9 mouse cellular contexts compared by ENCODE assay signal in the genomic region with DNA sequence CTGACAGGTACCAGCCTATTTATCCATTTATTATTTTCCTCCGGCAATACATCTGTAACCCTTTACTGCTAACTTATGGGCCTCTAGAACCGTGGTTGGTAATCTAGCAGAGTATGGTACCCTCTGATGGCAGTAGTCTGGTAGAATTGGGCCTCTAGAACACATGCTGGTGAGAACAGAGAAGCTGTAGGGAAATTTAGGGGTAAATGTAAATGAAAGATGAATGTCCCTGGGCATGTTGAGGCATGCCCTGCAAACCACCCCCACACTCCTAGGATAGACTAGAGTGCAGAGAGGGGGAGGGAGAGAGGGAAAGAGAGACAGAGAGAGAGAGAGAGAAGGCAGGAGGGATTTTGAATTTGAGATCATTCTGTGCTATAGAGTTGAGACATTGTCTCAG. TPM values are rescaled to one million over a fixed set of nuclear protein-coding genes. Genes with fewer than 3 reads are reported as not detected.
DNase-seq lines count a peak whose midpoint lies in the region; ATAC-seq and TF ChIP-seq lines count a peak whose summit lies in the region.
"Had no signal": no experiment of that assay in that cellular context is flagged by ENCODE, and none has a peak within 500 bp of the region (broad histone marks: within the 10 kb centered on the region; RNA-seq: fewer than 3 reads in every experiment).

No protein-coding gene starts in this region.

- no peak for ATAC-seq in kidney, postnatal 0 days (replicated peaks; ENCODE audit: low FRiP score, low read depth)
- ATAC-seq in intestine, embryonic 15.5 days = no peak

- TF ChIP-seq CTCF in kidney, postnatal 0 days (IDR thresholded peaks at IDR 0.05; ENCODE audit: low read depth) = no peak

- peak overlapping the region; percentile 72 for H3K4me3 ChIP-seq in kidney, postnatal 0 days (replicated peaks; ENCODE audit: low read depth, low read length)
- peak overlapping the region; percentile 72 for H3K4me3 ChIP-seq in embryonic facial prominence, embryonic 10.5 days
- peak overlapping the region; percentile 73 for H3K4me3 ChIP-seq in intestine, embryonic 15.5 days (replicated peaks)
- peak overlapping the region; percentile 45 for H3K4me3 ChIP-seq in myocyte

- no peaks in the 10 kb centered on the region for H3K79me2 ChIP-seq in myocyte (ENCODE audit: control insufficient read depth, insufficient read depth)

- H3K36me3 ChIP-seq in kidney, postnatal 0 days (ENCODE audit: insufficient read depth, low read length) = no peaks in the 10 kb centered on the region
- H3K36me3 ChIP-seq in embryonic facial prominence, embryonic 10.5 days (replicated peaks) = peaks cover 31% of the 10 kb centered on the region
- H3K36me3 ChIP-seq in intestine, embryonic 15.5 days = peaks cover 4% of the 10 kb centered on the region; the same call in 1 of the 2 replicates
- no peaks in the 10 kb centered on the region for H3K36me3 ChIP-seq in myocyte (ENCODE audit: control insufficient read depth, insufficient read depth)

- no peak overlapping the region; the same call in 1 of the 2 replicates for H3K9ac ChIP-seq in kidney, postnatal 0 days (ENCODE audit: low read depth, low read length)
- peak overlapping the region; percentile 58 for H3K9ac ChIP-seq in intestine, embryonic 15.5 days

- peaks cover 7% of the 10 kb centered on the region; the same call in 1 of the 2 replicates for H3K4me1 ChIP-seq in kidney, postnatal 0 days (replicated peaks; ENCODE audit: insufficient read depth, low read length)
- peaks cover 51% of the 10 kb centered on the region for H3K4me1 ChIP-seq in embryonic facial prominence, embryonic 10.5 days
- peaks cover 39% of the 10 kb centered on the region for H3K4me1 ChIP-seq in intestine, embryonic 15.5 days (replicated peaks)

- H3ac ChIP-seq in myocyte (ENCODE audit: control insufficient read depth, insufficient read length) = no peak overlapping the region

- H3K9me3 ChIP-seq in kidney, postnatal 0 days (replicated peaks; ENCODE audit: low read length) = no peaks in the 10 kb centered on the region
- no peaks in the 10 kb centered on the region for H3K9me3 ChIP-seq in embryonic facial prominence, embryonic 10.5 days
- H3K9me3 ChIP-seq in intestine, embryonic 15.5 days = no peaks in the 10 kb centered on the region

- no peak for DNase-seq in kidney, postnatal 0 days (ENCODE audit: low spot score)
- DNase-seq in kidney, adult 8-10 months = no peak
- no peak for DNase-seq in embryonic facial prominence, embryonic 10.5 days (ENCODE audit: low spot score)
- no peak for DNase-seq in spleen, adult 12 weeks (ENCODE audit: low spot score)
- DNase-seq in layer of hippocampus, adult 11-12 months (ENCODE audit: low spot score) = no peak
- no peak for DNase-seq in thymus, adult 18-20 months

- no peak overlapping the region for H3K27ac ChIP-seq in kidney, postnatal 0 days
- peak overlapping the region; percentile 87 for H3K27ac ChIP-seq in embryonic facial prominence, embryonic 10.5 days (replicated peaks)
- H3K27ac ChIP-seq in intestine, embryonic 15.5 days = no peak overlapping the region

- no peak for TF ChIP-seq POLR2A in myocyte (IDR thresholded peaks at IDR 0.05; ENCODE audit: insufficient read length, low read depth)

- H3K4me2 ChIP-seq in kidney, postnatal 0 days (ENCODE audit: low read length) = peak overlapping the region; percentile 72
- H3K4me2 ChIP-seq in intestine, embryonic 15.5 days (replicated peaks) = peak overlapping the region; percentile 78
- H3K4me2 ChIP-seq in myocyte (ENCODE audit: low read depth) = peak overlapping the region; percentile 68

- WGBS in kidney, postnatal 0 days = 36% methylated on average over 2 of the region's 2 CpGs
- WGBS in embryonic facial prominence, embryonic 10.5 days = 45% methylated on average over 2 of the region's 2 CpGs
- WGBS in intestine, embryonic 15.5 days = 39% methylated on average over 2 of the region's 2 CpGs

- no peaks in the 10 kb centered on the region for H3K27me3 ChIP-seq in kidney, postnatal 0 days (ENCODE audit: insufficient read depth, low read length)
- H3K27me3 ChIP-seq in embryonic facial prominence, embryonic 10.5 days (replicated peaks; ENCODE audit: low read depth, poor library complexity, severe bottlenecking) = no peaks in the 10 kb centered on the region
- H3K27me3 ChIP-seq in intestine, embryonic 15.5 days (replicated peaks) = no peaks in the 10 kb centered on the region
- H3K27me3 ChIP-seq in myocyte (ENCODE audit: control insufficient read depth, insufficient read depth, insufficient read length) = no peaks in the 10 kb centered on the region

TF ChIP-seq in myocyte, 11 proteins besides CTCF, POLR2A, EP300 and RAD21:
- TF ChIP-seq TCF3 (IDR thresholded peaks at IDR 0.05; ENCODE audit: insufficient read length, low read depth) (no peak), TCF12 (IDR thresholded peaks at IDR 0.05; ENCODE audit: insufficient read depth, poor library complexity, severe bottlenecking) (no peak), REST (IDR thresholded peaks at IDR 0.05; ENCODE audit: insufficient read depth, insufficient read length) (no peak), CEBPB (IDR thresholded peaks at IDR 0.05; ENCODE audit: insufficient read depth, poor library complexity, severe bottlenecking) (no peak), MAX (IDR thresholded peaks at IDR 0.05; ENCODE audit: low read depth) (no peak)

RNA-seq across cellular contexts. Expression of a gene that starts 0.8 kb away (rescaled TPM):
- polyA plus RNA-seq in kidney, postnatal 0 days (2015; fragmentation: Nextera tagmentation; extraction: Ambion mirVana) = 19.0 and 20.4 TPM in 2 replicates
- polyA plus RNA-seq in embryonic facial prominence, embryonic 10.5 days (2016; fragmentation: Nextera tagmentation; extraction: Ambion mirVana) = 97.9 and 100.0 TPM in 2 replicates
- polyA plus RNA-seq in intestine, embryonic 15.5 days (2015; fragmentation: Nextera tagmentation; extraction: Ambion mirVana) = 28.8 and 30.3 TPM in 2 replicates
- 16.5 TPM for polyA plus RNA-seq in myocyte (2012; fragmentation: generic; extraction: Trizol)

RNA-seq across cellular contexts. Expression of a gene that starts 19.7 kb away (rescaled TPM):
- polyA plus RNA-seq in kidney, postnatal 0 days (2015; fragmentation: Nextera tagmentation; extraction: Ambion mirVana) = not detected in 2 replicates
- 0.22 TPM in 1 of 2 replicates, not detected in the other for polyA plus RNA-seq in embryonic facial prominence, embryonic 10.5 days (2016; fragmentation: Nextera tagmentation; extraction: Ambion mirVana)
- not detected in 2 replicates for polyA plus RNA-seq in intestine, embryonic 15.5 days (2015; fragmentation: Nextera tagmentation; extraction: Ambion mirVana)
- not detected for polyA plus RNA-seq in myocyte (2012; fragmentation: generic; extraction: Trizol)
- polyA plus RNA-seq: liver, adult 2 months had no signal

RNA-seq across cellular contexts. Expression of a gene that starts 30.9 kb away (rescaled TPM):
- 15.1 and 16.9 TPM in 2 replicates for polyA plus RNA-seq in kidney, postnatal 0 days (2015; fragmentation: Nextera tagmentation; extraction: Ambion mirVana)
- 10.2 and 20.1 TPM in 2 replicates for polyA plus RNA-seq in embryonic facial prominence, embryonic 10.5 days (2016; fragmentation: Nextera tagmentation; extraction: Ambion mirVana)
- polyA plus RNA-seq in intestine, embryonic 15.5 days (2015; fragmentation: Nextera tagmentation; extraction: Ambion mirVana) = 3.2 and 6.1 TPM in 2 replicates
- polyA plus RNA-seq in myocyte (2012; fragmentation: generic; extraction: Trizol) = not detected
